Mouse (Mus musculus): ENCODE data around the gene Acy3. TPM values are rescaled to one million over a fixed set of nuclear protein-coding genes. Genes with fewer than 3 reads are reported as not detected.

Acy3 gene
- total and polyA plus RNA-seq, 3 experiments = 5.9 to 12.1 TPM; not detected in 1

GRCm38 (mm10) chr19:4013066-4013465 is 26.7 kb downstream of the Acy3 start:
- Histone ChIP-seq H3K4me1 (ENCODE audit: control insufficient read depth in 1 of 2, insufficient read depth in 2 of 2, low read length in 2 of 2) (peaks cover 0 to 7% of the 10 kb centered on the region in 2 experiments; a peak in 2 of 4 replicates), H3K4me3 (ENCODE audit: control insufficient read depth in 1 of 2, insufficient read depth in 1 of 2, low read depth in 2 of 2, low read length in 2 of 2) (peak overlapping the region; percentile 42 to 88), H3K9ac (ENCODE audit: control insufficient read depth, low read depth, low read length, poor library complexity, severe bottlenecking) (peak overlapping the region; percentile 70), H3K27me3 (ENCODE audit: control insufficient read depth in 1 of 2, insufficient read depth in 2 of 2, low read length in 2 of 2) (no peaks in the 10 kb centered on the region), H3K9me3 (replicated peaks; ENCODE audit: insufficient read depth, low read length) (no peaks in the 10 kb centered on the region), H3K36me3 (ENCODE audit: control insufficient read depth in 1 of 2, insufficient read depth in 2 of 2, low read length in 2 of 2) (peaks cover 0 to 8% of the 10 kb centered on the region in 2 experiments; a peak in 2 of 4 replicates), H3K79me2 (ENCODE audit: control insufficient read depth, insufficient read depth, low read length, poor library complexity) (peaks cover 10% of the 10 kb centered on the region), H3K27ac (ENCODE audit: control insufficient read depth, low read depth, low read length) (peak overlapping the region; percentile 26; the same call in 1 of the 2 replicates)
- DNase-seq (ENCODE audit: low read depth, low spot score) = no peak
- TF ChIP-seq BHLHE40 (IDR thresholded peaks at IDR 0.05; ENCODE audit: borderline replicate concordance, low read depth, low read length) = 0 out of 2 replicates have a peak, but pooled peaks have one; percentile 1
- TF ChIP-seq POLR2AphosphoS5 (IDR thresholded peaks at IDR 0.05; ENCODE audit: borderline replicate concordance, low read depth, low read length) = no peak
- TF ChIP-seq HCFC1 (IDR thresholded peaks at IDR 0.05; ENCODE audit: low read depth, low read length) = no peak
- TF ChIP-seq MYC (IDR thresholded peaks at IDR 0.05; ENCODE audit: low read depth, low read length) = no peak
- no peak for TF ChIP-seq ZMIZ1 (IDR thresholded peaks at IDR 0.05; ENCODE audit: low read depth, low read length)
- TF ChIP-seq SIN3A (IDR thresholded peaks at IDR 0.05; ENCODE audit: low read length) = no peak
- TF ChIP-seq EP300 (IDR thresholded peaks at IDR 0.05; ENCODE audit: low read depth in 1 of 2, low read length in 2 of 2) = no peak
- TF ChIP-seq ETS1 (IDR thresholded peaks at IDR 0.05; ENCODE audit: low read depth, low read length) = 0 out of 2 replicates have a peak, but pooled peaks have one; percentile 6
- TF ChIP-seq MYB (IDR thresholded peaks at IDR 0.05; ENCODE audit: low read depth, low read length) = no peak
- TF ChIP-seq CHD1 (IDR thresholded peaks at IDR 0.05; ENCODE audit: low read depth, low read length) = no peak
- no peak for TF ChIP-seq NELFE (IDR thresholded peaks at IDR 0.05; ENCODE audit: low read depth, low read length)

- Histone ChIP-seq H3K4me1 (ENCODE audit: control insufficient read depth in 1 of 2, insufficient read depth in 2 of 2, low read length in 2 of 2) (peaks cover 0 to 10% of the 10 kb centered on the region in 2 experiments; a peak in 2 of 4 replicates), H3K27ac (ENCODE audit: control insufficient read depth, low read depth, low read length) (no peak overlapping the region), H3K27me3 (ENCODE audit: control insufficient read depth in 1 of 2, insufficient read depth in 2 of 2, low read length in 2 of 2) (no peaks in the 10 kb centered on the region), H3K79me2 (ENCODE audit: control insufficient read depth, insufficient read depth, low read length, poor library complexity) (peaks cover 10% of the 10 kb centered on the region), H3K4me3 (ENCODE audit: control insufficient read depth in 1 of 2, insufficient read depth in 1 of 2, low read depth in 2 of 2, low read length in 2 of 2) (no peak overlapping the region), H3K9ac (ENCODE audit: control insufficient read depth, low read depth, low read length, poor library complexity, severe bottlenecking) (no peak overlapping the region), H3K36me3 (ENCODE audit: control insufficient read depth in 1 of 2, insufficient read depth in 2 of 2, low read length in 2 of 2) (peaks cover 0 to 8% of the 10 kb centered on the region in 2 experiments; a peak in 2 of 4 replicates), H3K9me3 (replicated peaks; ENCODE audit: insufficient read depth, low read length) (no peaks in the 10 kb centered on the region)
- DNase-seq (ENCODE audit: low read depth, low spot score) = no peak
- TF ChIP-seq POLR2AphosphoS2 (IDR thresholded peaks at IDR 0.05; ENCODE audit: low read length) = no peak
- no peak for TF ChIP-seq MAZ (IDR thresholded peaks at IDR 0.05; ENCODE audit: low read depth, low read length)
- TF ChIP-seq NRF1 (IDR thresholded peaks at IDR 0.05; ENCODE audit: insufficient read depth, low read depth, low read length, poor library complexity, severe bottlenecking) = no peak
- TF ChIP-seq ZNF384 (IDR thresholded peaks at IDR 0.05; ENCODE audit: low read depth, low read length) = no peak
- no peak for TF ChIP-seq ZKSCAN1 (IDR thresholded peaks at IDR 0.05; ENCODE audit: low read depth, low read length)
- TF ChIP-seq HCFC1 (IDR thresholded peaks at IDR 0.05; ENCODE audit: low read depth, low read length) = no peak
- no peak for TF ChIP-seq ELF1 (IDR thresholded peaks at IDR 0.05; ENCODE audit: low read depth, low read length)
- no peak for TF ChIP-seq RCOR1 (IDR thresholded peaks at IDR 0.05; ENCODE audit: low read depth, low read length)
These were observed 28.4 kb downstream of the Acy3 start for GRCm38 (mm10) chr19:4014802-4015201.

Data from MEL (cell line).